Mouse (Mus musculus) embryonic stem cell, embryonic (primary cell): Measurements from ENCODE around the gene Cntd1.

Experiments used
- CTCF ChIA-PET, 4 experiments: fragments of 300-600 bp in 2 of 4; fragments of 350-600 bp in 2 of 4; sonication (Branson Sonifier 250); formaldehyde crosslinking; loops; one replicate each; lab custom pipeline; 2022; ENCODE audit warnings: inconsistent platforms in 2 of 4; lab: Charles Lee
- POLR2A ChIA-PET, 4 experiments: fragments of 300-600 bp in 2 of 4; fragments of 350-600 bp in 2 of 4; sonication (Branson Sonifier 250); formaldehyde crosslinking; loops; one replicate each; lab custom pipeline; 2022; ENCODE audit warnings: antibody characterized with exemption in 4 of 4, inconsistent platforms in 1 of 4; lab: Charles Lee

The Cntd1 gene

DNA sequence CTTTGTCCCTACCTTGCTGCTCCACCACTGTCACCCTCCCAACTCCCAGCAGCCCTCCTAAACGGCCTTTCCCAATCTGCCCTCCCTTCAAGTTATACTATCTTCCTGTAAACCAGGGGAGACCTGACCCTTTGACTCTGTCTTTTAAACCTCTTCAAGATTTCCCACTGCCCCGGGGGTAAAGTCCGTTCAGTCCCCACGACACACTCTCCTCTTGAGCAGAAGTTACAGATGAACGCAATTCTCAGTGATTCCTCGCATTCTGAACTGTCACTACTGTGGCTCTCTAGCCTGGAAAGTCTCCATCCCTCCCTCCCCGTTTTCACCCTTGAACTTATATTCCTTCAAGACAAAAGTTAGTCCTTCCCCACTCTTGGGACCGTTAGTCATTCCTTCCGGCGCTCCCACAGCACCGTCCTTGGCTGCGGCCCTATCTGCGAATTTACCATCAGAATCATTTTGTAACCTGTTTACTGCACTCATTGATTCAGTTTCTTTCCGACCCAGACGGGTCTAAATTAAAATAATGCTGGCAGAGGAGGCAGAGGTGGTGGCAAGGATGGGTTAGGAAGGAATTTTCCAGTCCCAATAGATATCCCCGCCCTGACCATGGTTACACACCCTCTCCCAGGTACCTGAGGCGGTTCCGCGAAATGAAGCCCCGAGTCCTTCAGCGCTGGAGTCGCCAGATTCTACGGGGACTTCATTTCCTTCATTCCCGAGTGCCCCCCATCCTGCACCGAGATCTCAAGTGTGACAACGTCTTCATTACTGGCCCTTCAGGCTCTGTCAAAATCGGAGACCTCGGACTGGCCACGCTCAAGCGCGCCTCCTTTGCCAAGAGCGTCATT is 15.4 kb upstream of the Cntd1 start:
- POLR2A ChIA-PET, result no interaction called here

DNA sequence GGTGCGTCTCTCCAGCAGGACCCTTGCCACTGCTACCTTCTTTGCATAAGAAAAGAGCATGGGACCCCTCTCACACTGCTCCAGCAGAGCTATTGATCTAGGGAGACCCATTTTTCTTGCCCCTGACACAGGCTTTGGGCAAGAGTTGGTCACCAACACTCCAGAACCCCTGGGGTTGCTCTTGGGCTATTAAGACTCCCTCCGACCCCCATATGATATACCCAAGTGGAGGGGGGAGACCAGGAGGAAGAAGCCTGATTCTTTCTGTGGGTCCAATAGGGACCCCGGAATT is 14.9 kb upstream of the Cntd1 start:
- ChIA-PET CTCF (no interaction called here), POLR2A (interaction anchor here in 1 of 4 experiments (1.2 kb wide), 1 partner anchor 10 kb away, joined by 3 read pairs; no protein-coding TSS in a partner anchor)

More for the DNA sequence above, 15.4 kb upstream of the Cntd1 start:
- CTCF ChIA-PET, result interaction anchor here in 1 of 4 experiments (0.7 kb wide), 1 partner anchor 82 kb away, joined by 6 read pairs; no protein-coding TSS in a partner anchor

DNA sequence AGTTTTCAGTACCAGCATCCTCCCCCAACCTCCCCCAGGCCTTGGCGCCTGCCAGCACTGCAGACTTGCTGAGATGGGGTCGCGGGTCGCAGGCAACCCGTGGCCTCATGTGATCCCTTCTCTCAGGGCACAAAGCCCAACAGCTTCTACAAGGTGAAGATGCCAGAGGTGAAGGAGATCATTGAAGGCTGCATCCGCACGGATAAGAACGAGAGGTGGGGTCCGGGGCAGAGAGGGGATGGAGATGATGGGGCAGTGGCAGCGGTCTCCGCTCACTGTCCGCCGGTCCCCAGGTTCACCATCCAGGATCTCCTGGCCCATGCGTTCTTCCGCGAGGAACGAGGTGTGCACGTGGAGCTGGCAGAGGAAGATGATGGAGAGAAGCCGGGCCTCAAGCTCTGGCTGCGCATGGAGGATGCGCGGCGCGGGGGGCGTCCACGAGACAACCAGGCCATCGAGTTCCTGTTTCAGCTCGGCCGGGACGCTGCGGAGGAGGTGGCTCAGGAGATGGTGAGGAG is 13.8 kb upstream of the Cntd1 start:
- CTCF ChIA-PET, result no interaction called here
- POLR2A ChIA-PET, result interaction anchor here in 2 of 4 experiments (0.8 to 1.2 kb wide), 3 partner anchors 9 to 14 kb away, joined by 3 read pairs; partner anchors contain the start of genes Cntd1 (in 1 of the 2) and Coa3 (in 1 of the 2)

DNA sequence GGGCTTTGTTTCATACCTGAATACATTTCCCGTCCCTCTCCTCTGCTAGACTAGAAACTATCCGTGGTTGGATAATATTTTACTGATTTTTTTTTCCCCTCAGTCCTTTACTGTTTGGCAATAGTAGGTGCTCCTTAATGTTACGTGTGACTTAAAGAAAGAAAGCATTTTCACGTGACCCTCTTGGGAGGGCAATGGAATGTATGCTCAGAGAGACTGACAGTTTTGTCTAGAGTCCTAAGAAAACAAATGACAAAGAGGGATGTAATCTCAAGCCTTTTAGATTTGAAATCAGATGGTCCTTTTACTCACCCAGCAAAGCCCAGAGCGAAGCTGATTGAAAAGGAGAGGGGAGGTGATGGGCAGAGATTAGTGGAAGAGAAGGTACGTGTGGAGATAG is 12.9 kb upstream of the Cntd1 start:
- ChIA-PET CTCF (interaction anchor here in 1 of 4 experiments (0.8 kb wide), 1 partner anchor 20 kb away, joined by 3 read pairs; the partner anchor contains the start of gene Ramp2), POLR2A (interaction anchor here in 2 of 4 experiments (1.1 to 1.5 kb wide), 3 partner anchors 12 to 36 kb away, joined by 3 to 4 read pairs (median 3); partner anchors contain the start of genes Becn1 (in 1 of the 2), Cntd1 (in 1 of the 2) and Coa3 (in 1 of the 2))

DNA sequence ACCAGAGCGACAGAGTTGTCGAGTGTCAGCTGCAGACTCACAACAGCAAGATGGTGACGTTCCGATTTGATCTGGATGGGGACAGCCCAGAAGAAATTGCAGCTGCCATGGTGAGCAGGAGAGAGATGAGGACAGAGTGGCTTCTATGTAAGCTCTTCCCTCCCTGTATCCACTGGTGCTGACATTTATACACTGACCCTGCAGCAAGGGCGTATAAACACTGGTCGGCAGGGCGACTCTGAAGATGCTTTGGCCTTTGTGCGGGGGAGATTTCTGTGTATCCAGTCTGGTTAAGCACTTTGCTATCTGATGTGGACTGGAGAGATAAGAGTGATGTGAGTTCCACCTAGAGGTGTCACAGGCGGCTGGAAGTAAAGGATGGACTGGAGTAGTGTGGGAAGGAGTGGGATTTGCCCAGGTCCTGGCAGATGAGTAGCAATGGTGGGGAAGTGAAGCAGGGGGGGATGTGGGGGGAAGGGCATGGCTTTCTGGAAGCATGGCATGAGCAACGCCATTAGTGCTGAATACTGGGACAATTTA is 9.2 kb upstream of the Cntd1 start:
- POLR2A ChIA-PET, result interaction anchor here in 3 of 4 experiments (0.6 to 2.4 kb wide), 8 partner anchors 9 to 172 kb away, joined by 3 to 19 read pairs (median 4); partner anchors contain the start of genes Cntd1 (in 2 of the 3), Coa3 (in 2 of the 3), Wnk4 (in 2 of the 3) and Rpl27 (in 1 of the 3)
- CTCF ChIA-PET, result interaction anchor here in 2 of 4 experiments (0.9 to 1.8 kb wide), 3 partner anchors 32 to 212 kb away, joined by 3 to 6 read pairs (median 5); partner anchors contain the start of gene Becn1 (in 1 of the 2)

DNA sequence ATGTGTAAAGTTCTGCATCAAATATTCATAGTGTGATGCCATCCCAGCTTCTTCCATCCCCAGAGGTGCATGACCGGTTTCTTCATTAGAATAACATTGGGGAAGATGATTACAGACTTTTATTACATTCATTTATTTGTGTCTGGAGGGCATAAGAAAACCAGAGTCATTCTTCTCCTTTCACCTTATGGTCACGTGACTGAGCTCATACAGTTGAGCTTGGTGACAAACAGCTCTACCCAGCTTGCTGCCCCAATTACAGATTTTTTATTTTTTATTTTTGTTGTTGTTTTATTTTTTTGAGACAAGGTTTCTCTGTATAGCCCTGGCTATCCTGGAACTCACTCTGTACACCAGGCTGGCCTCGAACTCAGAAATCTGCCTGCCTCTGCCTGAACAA is 6.4 kb upstream of the Cntd1 start:
- POLR2A ChIA-PET, result interaction anchor here in 2 of 4 experiments (0.5 to 1.2 kb wide), 5 partner anchors 11 to 323 kb away, joined by 3 to 4 read pairs (median 3); partner anchors contain the start of gene Becn1 (in 1 of the 2)
- CTCF ChIA-PET, result no interaction called here

DNA sequence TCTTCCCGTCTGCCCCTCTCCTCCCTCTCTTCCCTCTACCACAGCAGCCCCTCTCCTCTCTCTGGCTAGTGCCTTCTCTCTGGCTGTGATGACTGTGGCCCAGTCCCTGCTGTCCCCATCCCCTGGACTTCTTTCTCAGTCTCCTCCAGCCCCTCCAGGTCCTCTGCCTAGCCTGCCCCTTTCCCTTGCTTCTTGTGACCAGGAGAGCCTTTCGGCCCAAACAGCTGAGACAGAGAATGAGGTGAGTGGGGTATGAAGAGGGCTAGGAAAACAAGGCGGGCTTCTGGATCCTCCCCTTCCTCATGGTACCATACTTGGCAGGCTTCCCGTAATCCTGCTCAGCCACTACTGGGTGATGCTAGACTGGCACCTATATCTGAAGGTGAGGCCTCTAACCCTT is 3.5 kb upstream of the Cntd1 start:
- CTCF ChIA-PET, result interaction anchor here in 1 of 4 experiments (1.5 kb wide), 1 partner anchor 26 kb away, joined by 5 read pairs; the partner anchor contains the start of gene Becn1

DNA sequence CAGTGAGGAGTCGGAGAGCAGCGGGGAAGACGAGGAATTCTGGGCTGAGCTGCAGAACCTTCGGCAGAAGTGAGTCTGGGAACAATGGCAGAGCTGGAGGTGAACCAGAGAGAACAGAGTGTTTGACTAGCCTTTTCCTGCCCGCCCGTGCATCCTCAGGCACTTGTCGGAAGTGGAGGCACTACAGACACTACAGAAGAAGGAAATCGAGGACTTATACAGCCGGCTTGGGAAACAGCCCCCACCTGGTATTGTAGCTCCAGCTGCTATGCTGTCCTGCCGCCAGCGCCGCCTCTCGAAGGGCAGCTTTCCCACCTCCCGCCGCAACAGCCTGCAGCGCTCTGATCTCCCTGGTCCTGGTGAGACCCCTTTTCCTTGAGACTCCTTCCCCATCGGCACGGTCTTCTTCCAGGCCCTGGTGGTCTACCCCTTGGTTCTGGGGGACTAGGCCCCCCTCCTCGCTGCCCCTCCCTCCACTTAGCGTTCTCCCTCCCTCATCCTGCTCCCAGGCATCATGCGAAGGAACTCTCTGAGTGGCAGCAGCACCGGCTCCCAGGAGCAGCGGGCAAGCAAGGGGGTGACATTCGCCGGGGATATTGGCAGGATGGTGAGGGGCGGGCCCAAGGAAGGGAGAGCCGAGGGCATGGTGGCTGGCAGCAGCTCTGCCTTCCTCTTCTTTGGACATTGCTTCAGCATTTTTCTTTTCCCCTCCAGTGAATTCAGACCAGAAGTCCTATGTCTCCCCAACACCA is 2.3 kb upstream of the Cntd1 start:
- POLR2A ChIA-PET, result interaction anchor here in 2 of 4 experiments (0.7 to 4.1 kb wide), 8 partner anchors 9 to 166 kb away, joined by 3 to 45 read pairs (median 3); partner anchors contain the start of genes Plekhh3 (in 1 of the 2), Rpl27 (in 1 of the 2) and Wnk4 (in 1 of the 2)
- CTCF ChIA-PET, result interaction anchor here in 1 of 4 experiments (1.3 to 1.5 kb wide), 2 partner anchors 25 to 402 kb away, joined by 3 to 5 read pairs; partner anchors contain the start of gene Becn1

More for the DNA sequence above, 3.5 kb upstream of the Cntd1 start:
- POLR2A ChIA-PET, result interaction anchor here in 2 of 4 experiments (0.9 to 2.3 kb wide), 4 partner anchors 14 to 167 kb away, joined by 3 to 6 read pairs (median 3); partner anchors contain the start of genes Rpl27 (in 1 of the 2) and Wnk4 (in 1 of the 2)

DNA sequence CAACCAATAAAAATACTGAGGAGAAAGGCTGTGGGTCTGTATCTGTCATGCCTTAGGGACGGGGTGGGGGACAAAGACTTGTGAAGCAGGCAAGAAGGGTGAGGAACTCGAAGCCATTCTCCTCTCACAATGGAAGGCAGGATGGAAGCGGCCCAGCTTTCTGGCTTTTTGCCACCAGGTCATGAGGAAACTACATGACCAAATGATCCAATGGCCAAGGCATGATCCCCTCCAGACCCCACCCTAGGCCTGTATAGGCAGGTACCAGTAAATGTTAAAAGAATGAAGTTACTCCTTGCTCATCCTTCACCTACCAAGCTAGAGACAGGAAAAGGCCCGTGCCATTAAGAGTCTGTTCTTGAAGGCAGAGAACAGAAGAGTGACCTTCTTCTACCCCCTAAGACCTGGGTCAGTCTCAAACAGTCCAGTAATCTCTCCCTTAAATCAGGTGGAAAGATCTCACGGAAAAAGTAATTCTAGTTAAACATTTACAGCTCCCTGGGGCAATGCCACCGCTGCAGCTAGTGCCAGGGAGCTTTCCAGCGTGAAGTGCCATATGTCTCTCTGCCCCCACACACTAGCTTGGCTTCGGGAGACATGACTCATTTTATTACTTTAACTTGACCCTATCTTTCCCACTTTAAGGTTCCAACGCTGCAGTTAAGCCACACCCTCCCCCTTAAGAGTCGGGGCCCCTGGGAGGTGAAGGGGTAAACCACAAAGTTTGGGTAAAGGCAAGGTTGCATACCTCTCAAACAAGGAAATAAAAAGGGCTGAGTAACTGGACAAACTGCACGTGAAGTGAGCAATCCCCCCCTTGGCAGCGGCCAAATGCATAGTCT is 1.2 kb upstream of the Cntd1 start:
- ChIA-PET CTCF (interaction anchor here in 2 of 4 experiments (0.5 to 2.2 kb wide), 10 partner anchors 17 to 164 kb away, joined by 3 to 21 read pairs (median 4); partner anchors contain the start of genes Becn1 (in 1 of the 2) and Rpl27 (in 1 of the 2)), POLR2A (interaction anchor here in 3 of 4 experiments (0.8 to 4.1 kb wide), 34 partner anchors 8 to 388 kb away, joined by 3 to 45 read pairs (median 6); partner anchors contain the start of genes Rpl27 (in 3 of the 3), Becn1 (in 2 of the 3), Retreg3 (in 2 of the 3) and Tubg1 (in 2 of the 3))

DNA sequence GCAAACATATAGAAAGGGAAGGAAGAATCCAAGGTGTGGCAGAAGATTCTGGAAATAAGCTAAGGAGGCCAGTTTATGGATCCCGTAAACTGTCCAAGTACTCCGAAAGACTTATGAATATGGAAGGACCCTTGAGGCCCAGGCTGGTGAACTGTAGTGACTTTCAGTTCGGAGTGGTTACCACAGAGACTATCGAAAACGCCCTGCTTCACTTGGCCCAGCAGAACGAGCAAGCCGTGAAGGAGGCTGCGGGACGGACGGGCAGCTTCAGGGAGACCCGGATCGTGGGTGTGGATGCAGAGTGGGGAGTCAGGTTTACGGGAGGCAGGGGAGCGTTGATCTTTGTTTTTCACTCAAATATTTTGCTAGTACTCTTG is 369 bp downstream of the Cntd1 start:
- ChIA-PET POLR2A (interaction anchor here (0.5 to 4.1 kb wide), 73 partner anchors 8 to 959 kb away, joined by 3 to 45 read pairs (median 4); partner anchors contain the start of genes Becn1 (in 3 of the 4), Psme3 (in 3 of the 4), Rpl27 (in 3 of the 4) and Wnk4 (in 3 of the 4)), CTCF (interaction anchor here (0.6 to 2.2 kb wide), 23 partner anchors 16 to 590 kb away, joined by 3 to 21 read pairs (median 4); partner anchors contain the start of genes Becn1 (in 4 of the 4), Psmc3ip (in 1 of the 4), Retreg3 (in 1 of the 4) and Rpl27 (in 1 of the 4))

DNA sequence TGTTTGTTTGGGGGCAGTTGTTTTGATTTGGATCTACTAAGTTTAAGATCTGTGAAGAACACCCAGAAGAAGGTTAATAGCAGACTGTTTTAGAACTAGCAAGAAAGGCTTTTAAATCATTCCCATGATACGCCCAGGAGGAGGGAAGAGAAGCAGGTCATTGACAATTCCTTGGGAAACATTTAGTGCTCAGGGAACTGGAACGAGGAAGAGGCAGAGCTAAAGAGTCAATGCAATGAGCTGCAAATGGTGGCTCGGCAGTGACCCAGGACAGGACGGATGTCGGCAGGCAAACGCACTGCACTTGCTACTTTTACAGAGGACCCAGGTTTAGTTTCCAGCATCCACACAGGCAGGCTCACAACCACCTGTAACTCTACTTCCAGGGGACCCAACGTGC is 2.0 kb downstream of the Cntd1 start:
- POLR2A ChIA-PET, result interaction anchor here in 3 of 4 experiments (0.6 to 2.9 kb wide), 7 partner anchors 10 to 816 kb away, joined by 3 to 10 read pairs (median 4); partner anchors contain the start of genes Becn1 (in 1 of the 3), Rpl27 (in 1 of the 3) and Wnk4 (in 1 of the 3)

DNA sequence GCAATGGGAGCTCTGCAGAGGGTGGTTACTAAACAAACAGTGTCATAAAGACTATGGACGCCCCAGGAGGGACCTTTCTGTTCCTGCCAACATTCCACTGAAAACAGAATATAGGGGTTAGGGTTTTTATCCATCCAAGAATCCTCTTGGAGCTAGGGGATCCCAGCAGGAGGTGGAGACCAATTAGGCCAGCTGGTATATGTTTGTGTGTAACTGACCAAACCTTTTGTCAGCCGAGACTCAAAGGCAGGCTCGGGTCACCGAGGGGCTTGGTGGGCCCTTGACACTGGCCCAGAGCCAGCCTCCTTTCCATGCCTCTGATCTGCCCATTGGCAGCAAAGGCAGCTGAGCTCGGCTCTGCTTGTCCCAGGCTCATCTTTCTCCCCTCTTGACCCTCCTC is 4.1 kb downstream of the Cntd1 start:
- ChIA-PET POLR2A (interaction anchor here in 2 of 4 experiments (0.7 to 2.9 kb wide), 8 partner anchors 8 to 29 kb away, joined by 3 to 10 read pairs (median 3); partner anchors contain the start of genes Becn1 (in 2 of the 2), Vps25 (in 1 of the 2) and Wnk4 (in 1 of the 2)), CTCF (interaction anchor here in 2 of 4 experiments (0.5 to 1.4 kb wide), 4 partner anchors 19 to 112 kb away, joined by 3 to 6 read pairs (median 3); partner anchors contain the start of gene Becn1 (in 2 of the 2))

More for the DNA sequence above, 2.0 kb downstream of the Cntd1 start:
- CTCF ChIA-PET, result no interaction called here

DNA sequence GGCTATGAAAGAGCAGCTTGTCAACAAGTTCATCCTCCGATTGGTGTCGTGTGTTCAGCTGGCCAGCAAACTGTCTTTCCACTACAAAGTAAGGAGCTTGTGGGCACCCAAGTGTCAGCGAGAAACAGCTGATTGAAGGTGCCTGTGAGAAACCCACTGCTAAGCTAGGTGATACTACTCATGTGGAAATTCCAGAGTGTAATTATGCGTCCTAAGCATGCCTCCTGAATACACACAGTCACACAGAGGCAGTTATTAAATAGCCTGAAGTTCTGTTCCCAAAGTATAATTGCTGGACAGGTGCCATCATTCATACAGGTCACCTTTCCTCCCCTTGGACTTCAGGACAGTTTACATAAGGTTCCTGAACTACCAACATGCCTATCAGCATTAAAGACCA is 5.0 kb downstream of the Cntd1 start:
- CTCF ChIA-PET, result interaction anchor here in 1 of 4 experiments (1.4 kb wide), 1 partner anchor 18 kb away, joined by 6 read pairs; the partner anchor contains the start of gene Becn1

DNA sequence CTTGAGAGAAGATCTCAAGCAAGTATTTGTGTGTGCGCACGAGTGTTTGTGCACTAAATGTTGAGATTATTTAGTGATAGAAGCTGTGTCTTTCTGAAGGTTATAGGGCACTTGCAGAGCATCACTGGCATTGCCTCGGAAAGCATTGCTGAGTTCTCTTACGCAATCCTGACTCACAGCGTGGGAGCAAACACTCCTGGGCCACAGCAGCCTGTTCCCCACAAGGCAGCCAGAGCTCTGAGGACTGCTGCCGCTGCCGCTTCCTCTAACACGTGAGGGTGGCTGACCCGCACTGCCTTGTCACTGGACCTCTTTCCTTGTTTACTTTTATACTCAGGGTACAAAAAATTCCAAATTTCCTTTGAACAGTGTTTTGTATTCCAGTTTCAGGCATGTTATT is 8.5 kb downstream of the Cntd1 start:
- CTCF ChIA-PET, result interaction anchor here in 2 of 4 experiments (0.5 to 0.9 kb wide), 3 partner anchors 15 to 342 kb away, joined by 3 to 4 read pairs (median 3); partner anchors contain the start of gene Becn1 (in 1 of the 2)

More for the DNA sequence above, 5.0 kb downstream of the Cntd1 start:
- POLR2A ChIA-PET, result interaction anchor here in 2 of 4 experiments (0.6 to 2.9 kb wide), 5 partner anchors 11 to 106 kb away, joined by 3 to 10 read pairs (median 3); partner anchors contain the start of genes Becn1 (in 2 of the 2) and Vps25 (in 1 of the 2)

DNA sequence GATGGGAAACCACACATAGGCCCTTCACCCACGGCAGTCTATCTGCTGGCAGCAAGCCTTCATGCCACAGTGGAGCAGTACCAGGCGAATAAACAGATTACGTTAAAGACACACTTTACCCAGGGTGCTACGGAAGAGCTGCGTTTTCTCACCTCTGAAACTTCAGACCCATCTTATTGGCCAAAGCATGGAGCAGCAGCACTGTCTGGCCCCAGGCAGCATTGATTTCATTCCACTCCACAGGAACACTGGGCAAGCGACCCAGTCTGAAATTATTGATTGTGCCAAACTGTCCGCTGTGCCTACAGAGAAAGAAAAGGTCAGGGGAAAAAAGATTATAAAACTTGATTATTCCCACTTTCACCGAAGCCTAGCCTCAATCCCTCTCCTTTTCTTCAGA is 12.4 kb downstream of the Cntd1 start:
- POLR2A ChIA-PET, result interaction anchor here in 2 of 4 experiments (0.9 to 2.2 kb wide), 6 partner anchors 8 to 151 kb away, joined by 3 to 6 read pairs (median 4); partner anchors contain the start of genes Cntd1 (in 1 of the 2), Coa3 (in 1 of the 2), Psme3 (in 1 of the 2) and Rpl27 (in 1 of the 2)
- CTCF ChIA-PET, result interaction anchor here in 2 of 4 experiments (0.5 to 0.9 kb wide), 2 partner anchors 11 to 151 kb away, joined by 6 to 11 read pairs; partner anchors contain the start of genes Becn1 (in 1 of the 2) and Rpl27 (in 1 of the 2)

More for the DNA sequence above, 8.5 kb downstream of the Cntd1 start:
- POLR2A ChIA-PET, result interaction anchor here in 2 of 4 experiments (0.6 to 1.5 kb wide), 6 partner anchors 9 to 199 kb away, joined by 3 to 6 read pairs (median 3); partner anchors contain the start of genes Becn1 (in 2 of the 2), Cntd1 (in 1 of the 2), Coa3 (in 1 of the 2) and Rpl27 (in 1 of the 2)
